Mouse (Mus musculus): ENCODE measurements around the gene Vwa8.

GRCm38 (mm10) chr14:79162678-79163077 lies 313.8 kb downstream of the Vwa8 start:
- TF ChIP-seq ZNF384 (IDR thresholded peaks at IDR 0.05; ENCODE audit: low read depth, low read length) (no peak), CHD2 (IDR thresholded peaks at IDR 0.05; ENCODE audit: low read depth, low read length) (no peak), HCFC1 (IDR thresholded peaks at IDR 0.05; ENCODE audit: borderline replicate concordance, insufficient read depth, low read length) (no peak), ZC3H11A (IDR thresholded peaks at IDR 0.05; ENCODE audit: borderline replicate concordance, low read depth, low read length) (no peak), MAFK (IDR thresholded peaks at IDR 0.05; ENCODE audit: insufficient read depth, low read depth, low read length) (no peak)

All from ES-E14 (cell line).